Mouse (Mus musculus): ENCODE measurements around the gene Map9.
"Not testable (repeated sequence)": the region's sequence is repeated elsewhere in the genome, so short reads cannot be mapped to it uniquely, and the experiment has no call there.

The Map9 gene

DNA sequence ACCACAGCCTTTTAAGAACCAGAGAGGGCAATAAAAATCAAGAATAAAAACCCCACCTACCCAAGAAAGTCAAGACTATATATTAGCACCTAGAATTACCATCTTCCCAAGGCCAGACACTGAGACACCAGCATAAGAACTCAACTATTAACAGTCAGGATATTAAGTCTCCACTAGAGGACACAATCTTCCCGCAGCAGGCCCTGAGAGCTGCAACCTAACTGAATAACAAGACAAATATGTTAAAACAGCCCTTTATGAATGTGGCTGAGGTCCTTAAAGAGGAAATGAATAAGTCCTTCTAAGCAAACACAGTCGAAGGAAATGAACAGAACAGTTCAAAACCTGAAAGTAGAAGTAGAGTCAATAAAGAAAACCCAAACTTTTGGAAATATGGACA lies 49.6 kb downstream of the Map9 start:
- DNase-seq (ENCODE audit: low spot score in 2 of 2): no peak

DNA sequence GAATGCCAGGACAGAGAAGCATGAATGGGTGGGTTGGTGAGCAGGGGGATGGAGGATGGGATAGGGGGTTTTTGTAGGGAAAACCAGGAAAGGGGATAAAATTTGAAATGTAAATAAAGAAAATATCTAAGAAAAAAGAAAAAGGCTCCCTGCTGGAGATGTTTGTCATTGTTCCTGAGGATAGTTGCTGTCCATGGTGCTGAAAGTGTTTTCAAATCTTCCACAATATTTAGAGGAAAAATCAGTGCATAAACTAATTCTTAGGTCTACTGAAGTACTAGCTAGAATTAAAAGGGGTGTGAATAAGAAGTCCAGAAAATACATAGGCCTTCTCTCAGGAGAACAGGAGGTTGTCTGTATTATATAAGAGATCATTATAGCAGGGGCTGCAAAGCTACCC lies 54.6 kb downstream of the Map9 start:
- DNase-seq (ENCODE audit: low spot score in 2 of 2): no peak

DNA sequence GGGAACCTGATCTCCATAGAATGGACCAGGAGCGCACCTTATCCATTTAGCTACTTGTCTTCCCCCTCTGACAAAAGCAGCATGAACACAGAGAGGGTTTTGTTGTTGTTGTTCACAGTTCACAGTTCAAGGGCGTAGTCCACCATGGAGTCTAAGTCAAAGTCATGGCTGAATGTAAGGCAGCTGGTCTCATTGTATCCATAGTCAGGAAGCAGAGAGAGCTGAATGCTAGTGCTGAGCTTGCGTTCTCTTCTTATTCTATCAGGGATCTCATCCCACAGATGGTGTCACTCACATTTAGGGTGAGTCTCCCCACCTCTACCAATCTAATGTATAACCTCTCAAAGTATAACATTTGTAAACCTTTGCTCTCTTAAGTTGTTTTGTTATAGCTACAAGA lies 60.1 kb downstream of the Map9 start:
- DNase-seq (ENCODE audit: low spot score in 2 of 2): no peak

- DNase-seq (ENCODE audit: low spot score in 2 of 2): no peak
Observed at GRCm38 (mm10) chr3:82435351-82435750, 77.5 kb downstream of the Map9 start.

DNA sequence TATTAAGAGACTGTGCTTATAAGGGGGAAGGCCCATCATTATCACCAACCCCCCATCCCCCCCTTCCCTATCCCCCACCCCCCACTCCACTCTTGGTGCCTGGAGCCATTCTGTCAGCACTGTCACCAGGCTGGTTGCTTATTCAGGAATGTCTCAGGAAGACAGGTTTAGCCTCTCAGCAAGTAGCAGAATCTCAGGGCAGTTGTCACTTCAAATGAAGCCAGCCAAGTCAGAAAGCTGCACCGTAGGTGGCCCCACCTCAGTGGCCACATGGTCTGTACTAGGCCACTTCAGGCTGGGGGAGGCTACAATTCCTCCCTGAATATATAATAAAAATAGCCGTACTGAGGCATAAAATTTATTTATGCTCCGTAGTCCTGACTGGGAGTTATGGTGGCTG lies 83.1 kb downstream of the Map9 start:
- no peak for DNase-seq (ENCODE audit: low spot score in 2 of 2)

DNA sequence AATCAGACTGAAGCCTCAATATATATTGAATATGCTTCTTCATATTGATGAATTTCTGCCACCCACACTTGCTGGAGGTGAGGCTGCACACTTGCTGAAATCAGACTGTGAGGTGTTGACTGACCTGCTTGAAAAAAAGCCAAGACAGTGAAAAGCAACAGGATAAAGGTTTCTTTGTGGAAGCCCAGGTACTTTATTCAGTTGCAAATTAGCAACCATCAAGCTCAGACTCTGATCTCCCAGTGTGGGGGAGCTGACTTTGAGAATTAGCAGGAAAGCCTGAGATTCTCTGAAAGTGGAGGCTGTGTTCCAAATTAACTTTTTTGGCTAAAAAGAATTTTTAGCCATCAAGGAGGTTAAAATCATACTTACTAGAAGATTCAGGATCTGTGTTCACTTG lies 83.8 kb downstream of the Map9 start:
- DNase-seq (ENCODE audit: low spot score in 2 of 2): not testable (repeated sequence)
